Mouse (Mus musculus): Measurements from ENCODE around the gene Gorasp1.
A peak's percentile ranks its signal among the peaks of the same experiment; 100 is the strongest.

The Gorasp1 gene

GRCm38 (mm10) chr9:119937005-119937773, at the start of gene Gorasp1, which contains the start of gene Ttc21a:
TSS of gene Gorasp1 (minus strand) at chr9:119937565.
TSS of gene Ttc21a (plus strand) at chr9:119937606.
- DNase-seq (ENCODE audit: low spot score) = peak; percentile 97

- DNase-seq (ENCODE audit: low spot score) = no peak
Measured at GRCm38 (mm10) chr9:119985881-119986574, 48.7 kb upstream of the Gorasp1 start.

GRCm38 (mm10) chr9:119984536-119985011, 47.2 kb upstream of the Gorasp1 start, which contains the start of gene Csrnp1:
TSS of gene Csrnp1 (minus strand) at chr9:119984658.
- peak; percentile 73 for DNase-seq (ENCODE audit: low spot score)

- peak; percentile 83 for DNase-seq (ENCODE audit: low spot score)
Measured at GRCm38 (mm10) chr9:119983585-119984535, 46.5 kb upstream of the Gorasp1 start.

- DNase-seq (ENCODE audit: low spot score) = no peak
Measured at GRCm38 (mm10) chr9:119982956-119983551, 45.7 kb upstream of the Gorasp1 start.

- peak; percentile 63 for DNase-seq (ENCODE audit: low spot score)
Measured at GRCm38 (mm10) chr9:119982241-119982811, 45.0 kb upstream of the Gorasp1 start.

- peak; percentile 92 for DNase-seq (ENCODE audit: low spot score)
Measured at GRCm38 (mm10) chr9:119981183-119982179, 44.1 kb upstream of the Gorasp1 start.

- peak; percentile 59 for DNase-seq (ENCODE audit: low spot score)
Measured at GRCm38 (mm10) chr9:119980770-119981182, 43.4 kb upstream of the Gorasp1 start.

GRCm38 (mm10) chr9:119979749-119980148, 42.4 kb upstream of the Gorasp1 start:
- no peak for DNase-seq (ENCODE audit: low spot score)

GRCm38 (mm10) chr9:119978811-119979441, 41.6 kb upstream of the Gorasp1 start:
- no peak for DNase-seq (ENCODE audit: low spot score)

GRCm38 (mm10) chr9:119978151-119978810, 40.9 kb upstream of the Gorasp1 start:
- no peak for DNase-seq (ENCODE audit: low spot score)

GRCm38 (mm10) chr9:119977557-119978060, 40.2 kb upstream of the Gorasp1 start:
- DNase-seq (ENCODE audit: low spot score) = no peak

- DNase-seq (ENCODE audit: low spot score) = no peak
Measured at GRCm38 (mm10) chr9:119976704-119977556, 39.6 kb upstream of the Gorasp1 start.

- DNase-seq (ENCODE audit: low spot score) = no peak
Measured at GRCm38 (mm10) chr9:119975286-119975685, 37.9 kb upstream of the Gorasp1 start.

GRCm38 (mm10) chr9:119974609-119975008, 37.2 kb upstream of the Gorasp1 start:
- no peak for DNase-seq (ENCODE audit: low spot score)

- no peak for DNase-seq (ENCODE audit: low spot score)
Measured at GRCm38 (mm10) chr9:119973869-119974520, 36.6 kb upstream of the Gorasp1 start.

- no peak for DNase-seq (ENCODE audit: low spot score)
Measured at GRCm38 (mm10) chr9:119973281-119973680, 35.9 kb upstream of the Gorasp1 start.
